Mouse (Mus musculus): Measurements from ENCODE around the gene Dmac1. TPM values are rescaled to one million over a fixed set of nuclear protein-coding genes. Genes with fewer than 3 reads are reported as not detected.

Dmac1 gene
- 54.4 and 56.4 TPM in 2 replicates for total RNA-seq (2014; rRNA removed)
- polyA plus RNA-seq (2015; fragmentation: Nextera tagmentation; extraction: Ambion mirVana): 81.7 and 86.1 TPM in 2 replicates

DNA sequence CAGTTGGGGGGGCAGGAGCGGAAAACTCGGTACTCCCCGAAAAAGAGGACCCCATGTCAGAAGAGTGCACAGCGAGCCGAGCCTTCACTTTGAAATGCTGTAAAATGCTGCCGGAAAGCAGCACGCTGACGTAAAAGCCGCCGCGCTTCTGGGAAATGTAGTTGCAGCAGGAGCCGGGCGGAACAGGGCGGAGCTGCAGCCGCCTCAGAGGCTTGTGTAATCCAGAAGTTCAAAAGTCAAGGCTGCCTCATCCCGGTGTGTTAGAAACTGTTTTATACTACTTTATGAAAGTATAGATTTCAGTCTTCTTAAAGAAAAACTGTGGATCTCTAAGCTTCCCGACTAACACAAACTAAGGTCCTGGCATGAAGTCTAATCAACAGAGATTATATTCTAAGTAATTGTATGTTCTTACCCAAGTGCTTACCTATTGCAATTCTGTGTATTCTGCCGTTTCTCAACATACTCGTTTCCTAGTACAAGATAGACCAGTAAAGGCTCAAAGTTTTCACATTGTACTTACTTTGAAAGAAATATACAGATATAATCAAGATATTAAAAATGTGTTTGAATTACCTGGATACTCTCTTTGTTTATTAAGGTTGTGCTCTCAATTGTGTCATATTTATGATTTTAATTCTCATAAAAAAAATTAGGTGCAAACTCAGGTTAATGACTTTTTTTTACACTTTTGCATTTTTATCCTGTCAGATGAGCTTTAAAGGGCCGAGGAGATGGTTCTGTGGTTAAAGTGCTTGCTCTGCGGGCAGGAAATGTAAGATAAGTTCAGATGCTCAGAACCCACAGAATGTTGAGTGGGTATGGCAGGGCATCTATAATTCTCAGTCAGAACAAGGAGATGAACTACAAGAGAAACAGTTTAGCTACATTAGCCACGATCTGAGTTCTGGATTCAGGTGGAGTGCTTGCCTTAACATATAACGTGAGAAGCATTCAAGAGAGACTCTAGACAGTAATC, at the start of gene Dmac1:
Gene Dmac1 (minus strand): TSS at position 109 of the 979 bp plus-strand sequence.
- H3K4me1 ChIP-seq (ENCODE audit: insufficient read depth, low read length): no peaks in the 10 kb centered on the region
- H3K4me2 ChIP-seq (ENCODE audit: low read depth, low read length, poor library complexity, severe bottlenecking): peak within 1 kb of the TSS; percentile 62
- DNase-seq (ENCODE audit: low spot score) (peak; percentile 94), ATAC-seq (ENCODE audit: low FRiP score) (peak; percentile 94)
- H3K27me3 ChIP-seq (ENCODE audit: insufficient read depth, low read length): no peaks in the 10 kb centered on the region
- WGBS: 18% methylated on average over 23 of the region's 23 CpGs
- H3K27ac ChIP-seq (ENCODE audit: low read depth, low read length): peak within 1 kb of the TSS; percentile 62
- H3K36me3 ChIP-seq (ENCODE audit: insufficient read depth, low read length): no peaks in the 10 kb centered on the region
- no peak for TF ChIP-seq CTCF (IDR thresholded peaks at IDR 0.05)
- H3K9me3 ChIP-seq (ENCODE audit: low read length): no peaks in the 10 kb centered on the region
- peak within 1 kb of the TSS; percentile 69 for H3K4me3 ChIP-seq (ENCODE audit: low read depth, low read length)
- H3K9ac ChIP-seq (replicated peaks; ENCODE audit: low read length, poor library complexity, severe bottlenecking): peak within 1 kb of the TSS; percentile 89

DNA sequence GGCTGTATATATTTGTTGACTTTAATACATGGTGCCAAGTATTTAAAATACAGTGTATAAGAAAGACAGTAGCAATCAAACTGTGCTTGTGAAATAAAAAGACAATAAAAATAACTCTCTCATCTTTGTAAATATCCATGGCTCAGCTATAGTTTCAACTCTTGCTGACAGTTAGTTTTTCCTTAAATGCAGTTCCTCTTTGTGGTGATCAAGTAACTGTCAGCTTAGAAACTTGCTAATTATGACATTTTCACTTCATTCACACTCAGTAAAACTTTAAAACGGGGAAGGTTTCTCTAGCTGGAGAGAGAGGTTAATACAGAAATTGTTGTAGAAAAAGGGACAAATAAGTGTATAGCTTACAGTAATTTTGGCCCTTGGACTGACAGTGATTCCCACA, 37.3 kb upstream of the Dmac1 start:
- Histone ChIP-seq H3K9ac (replicated peaks; ENCODE audit: low read length, poor library complexity, severe bottlenecking) (no peak overlapping the region), H3K9me3 (ENCODE audit: low read length) (no peaks in the 10 kb centered on the region), H3K36me3 (ENCODE audit: insufficient read depth, low read length) (no peaks in the 10 kb centered on the region), H3K4me3 (ENCODE audit: low read depth, low read length) (no peak overlapping the region), H3K4me1 (ENCODE audit: insufficient read depth, low read length) (no peaks in the 10 kb centered on the region), H3K4me2 (ENCODE audit: low read depth, low read length, poor library complexity, severe bottlenecking) (no peak overlapping the region), H3K27ac (ENCODE audit: low read depth, low read length) (no peak overlapping the region), H3K27me3 (ENCODE audit: insufficient read depth, low read length) (no peaks in the 10 kb centered on the region)
- DNase-seq (ENCODE audit: low spot score) (no peak), ATAC-seq (ENCODE audit: low FRiP score) (no peak)
- no peak for TF ChIP-seq CTCF (IDR thresholded peaks at IDR 0.05)
- 82% methylated on average over 1 of the region's 1 CpGs for whole genome bisulfite sequencing

DNA sequence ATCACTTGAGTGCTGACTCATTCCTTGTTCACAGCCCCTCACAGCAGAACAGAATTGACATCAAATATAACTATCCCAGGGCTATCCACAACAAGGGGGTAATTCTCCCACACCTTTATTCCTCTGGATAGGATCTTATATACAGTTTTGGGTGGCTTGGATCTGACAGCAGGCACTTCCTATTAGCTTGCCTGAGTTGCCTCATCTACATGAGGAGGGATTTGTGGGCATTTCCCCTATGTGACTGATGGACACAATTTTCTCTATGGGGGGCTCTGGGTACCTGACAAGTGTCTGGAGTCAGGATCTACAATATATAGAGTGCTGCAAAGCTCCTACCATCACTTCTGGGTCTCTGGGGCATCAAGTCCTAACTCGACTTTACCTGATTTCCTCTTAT, 36.9 kb upstream of the Dmac1 start:
- ATAC-seq (ENCODE audit: low FRiP score) (no peak), DNase-seq (ENCODE audit: low spot score) (no peak)
- Histone ChIP-seq H3K4me2 (ENCODE audit: low read depth, low read length, poor library complexity, severe bottlenecking) (no peak overlapping the region), H3K4me3 (ENCODE audit: low read depth, low read length) (no peak overlapping the region), H3K27me3 (ENCODE audit: insufficient read depth, low read length) (no peaks in the 10 kb centered on the region), H3K36me3 (ENCODE audit: insufficient read depth, low read length) (no peaks in the 10 kb centered on the region), H3K9me3 (ENCODE audit: low read length) (no peaks in the 10 kb centered on the region), H3K27ac (ENCODE audit: low read depth, low read length) (no peak overlapping the region), H3K9ac (replicated peaks; ENCODE audit: low read length, poor library complexity, severe bottlenecking) (no peak overlapping the region), H3K4me1 (ENCODE audit: insufficient read depth, low read length) (no peaks in the 10 kb centered on the region)
- 93% methylated on average over 1 of the region's 1 CpGs for WGBS
- TF ChIP-seq CTCF (IDR thresholded peaks at IDR 0.05): no peak

DNA sequence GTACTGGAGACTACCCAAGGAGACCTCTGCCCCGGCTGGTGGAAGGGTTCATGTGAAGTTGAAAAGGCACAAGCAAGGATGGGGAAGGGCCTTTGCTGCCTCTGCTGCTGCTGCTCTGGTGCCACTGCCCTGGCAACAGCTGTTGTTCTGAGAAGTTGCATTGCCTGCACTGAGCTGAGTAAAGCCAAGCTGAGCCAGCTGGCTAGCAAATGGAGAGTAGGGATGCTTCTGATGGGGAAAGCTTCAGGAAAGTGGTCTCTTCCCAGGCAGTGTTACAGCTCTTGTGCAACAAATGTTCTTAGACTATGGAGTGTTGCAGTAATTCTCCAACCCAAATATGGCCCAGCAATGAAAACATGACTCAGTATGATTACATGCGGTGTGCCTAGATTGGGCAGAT, 33.8 kb upstream of the Dmac1 start:
- H3K4me3 ChIP-seq (ENCODE audit: low read depth, low read length): no peak overlapping the region
- no peak overlapping the region for H3K4me2 ChIP-seq (ENCODE audit: low read depth, low read length, poor library complexity, severe bottlenecking)
- DNase-seq (ENCODE audit: low spot score) (no peak), ATAC-seq (ENCODE audit: low FRiP score) (no peak)
- no peak for TF ChIP-seq CTCF (IDR thresholded peaks at IDR 0.05)
- H3K4me1 ChIP-seq (ENCODE audit: insufficient read depth, low read length): no peaks in the 10 kb centered on the region
- H3K27me3 ChIP-seq (ENCODE audit: insufficient read depth, low read length): no peaks in the 10 kb centered on the region
- H3K27ac ChIP-seq (ENCODE audit: low read depth, low read length): no peak overlapping the region
- WGBS: 96% methylated on average over 2 of the region's 2 CpGs
- no peaks in the 10 kb centered on the region for H3K9me3 ChIP-seq (ENCODE audit: low read length)
- H3K9ac ChIP-seq (replicated peaks; ENCODE audit: low read length, poor library complexity, severe bottlenecking): no peak overlapping the region
- no peaks in the 10 kb centered on the region for H3K36me3 ChIP-seq (ENCODE audit: insufficient read depth, low read length)

DNA sequence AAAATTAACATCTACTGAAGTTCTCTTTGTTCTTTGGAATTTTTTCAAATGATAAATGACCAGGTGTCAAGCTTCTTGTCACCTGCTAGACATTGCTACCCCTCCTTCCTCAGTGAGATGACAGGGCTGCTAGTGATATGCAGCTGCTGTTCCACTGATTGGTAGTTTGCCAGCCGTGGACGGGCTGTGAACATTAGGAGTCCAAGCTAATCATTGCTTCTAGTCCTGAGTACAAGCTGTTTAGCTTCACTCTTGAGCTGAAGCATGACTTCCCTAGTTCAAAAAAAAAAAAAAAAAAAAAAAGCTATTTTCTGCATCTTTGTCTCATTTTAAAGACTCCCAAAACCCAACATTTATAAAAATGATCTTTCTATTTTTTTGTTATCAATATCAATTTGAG, 33.2 kb upstream of the Dmac1 start:
- H3K27me3 ChIP-seq (ENCODE audit: insufficient read depth, low read length): no peaks in the 10 kb centered on the region
- WGBS: 93% methylated on average over 2 of the region's 2 CpGs
- H3K9ac ChIP-seq (replicated peaks; ENCODE audit: low read length, poor library complexity, severe bottlenecking): no peak overlapping the region
- H3K9me3 ChIP-seq (ENCODE audit: low read length): no peaks in the 10 kb centered on the region
- no peak for DNase-seq (ENCODE audit: low spot score)
- H3K4me3 ChIP-seq (ENCODE audit: low read depth, low read length): no peak overlapping the region
- no peak overlapping the region for H3K4me2 ChIP-seq (ENCODE audit: low read depth, low read length, poor library complexity, severe bottlenecking)
- no peak overlapping the region for H3K27ac ChIP-seq (ENCODE audit: low read depth, low read length)
- no peak for ATAC-seq (ENCODE audit: low FRiP score)
- no peak for TF ChIP-seq CTCF (IDR thresholded peaks at IDR 0.05)
- no peaks in the 10 kb centered on the region for H3K4me1 ChIP-seq (ENCODE audit: insufficient read depth, low read length)
- H3K36me3 ChIP-seq (ENCODE audit: insufficient read depth, low read length): no peaks in the 10 kb centered on the region
